Mouse (Mus musculus) thymus, postnatal 4 days (tissue): ENCODE measurements at regions not wholly inside any gene's neighbourhood (a gene's known extent, or its start where the extent isn't known, plus 50 kb on each side); places are given as distances from the start of the nearest gene placed in this dataset.

Source experiments
- DNase-seq: peaks from one replicate; pipeline ENCODE4 v3.0.0; 2021

GRCm38 (mm10) chr17:22673891-22674622, 73.3 kb downstream of the Vmn2r112 start:
- DNase-seq, result peak; percentile 9
